Mouse (Mus musculus): Measurements from ENCODE around the gene Plekha3. TPM values are rescaled to one million over a fixed set of nuclear protein-coding genes. Genes with fewer than 3 reads are reported as not detected.

Plekha3 gene
- 20.6 and 21.7 TPM in 2 replicates for polyA plus RNA-seq (2012; rRNA removed; ENCODE audit: low replicate concordance)

DNA sequence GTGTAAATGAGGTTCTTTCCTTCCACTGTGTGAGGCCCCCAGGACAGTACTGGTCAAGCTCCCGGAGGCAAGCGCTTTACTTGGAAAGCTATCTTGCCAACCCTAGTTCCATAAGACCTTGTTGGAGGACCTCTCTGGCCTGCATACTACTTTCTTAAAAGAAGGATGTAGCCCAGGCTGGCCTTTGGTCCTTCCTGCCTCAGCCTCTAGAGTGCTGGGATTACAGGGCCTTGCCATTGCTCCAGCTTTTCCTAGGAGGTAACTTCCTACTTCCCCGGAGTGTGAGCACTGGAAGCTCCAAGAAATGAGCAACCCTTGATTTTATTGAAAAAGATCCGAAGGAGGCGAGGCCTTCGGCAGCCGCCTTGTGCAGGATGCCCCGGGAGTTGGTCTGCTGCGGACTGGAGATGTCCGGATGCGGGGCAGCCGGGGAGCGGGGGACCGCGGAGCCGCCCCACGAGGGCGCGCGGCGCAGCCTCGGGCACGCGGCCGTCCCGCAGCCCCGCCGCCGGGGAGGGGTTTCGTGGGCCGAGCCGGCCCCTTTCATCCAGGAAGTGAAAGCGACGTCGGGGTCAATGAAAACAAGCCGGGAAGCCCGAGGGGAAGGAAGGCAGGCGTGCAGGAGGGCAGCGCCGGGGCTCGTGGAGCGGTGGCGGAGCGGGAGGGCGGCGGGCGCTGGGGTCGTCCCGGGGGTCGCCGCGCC lies at the start of gene Plekha3:
TSS of gene Plekha3 (plus strand) at position 557 of the 703 bp plus-strand sequence.

DNA sequence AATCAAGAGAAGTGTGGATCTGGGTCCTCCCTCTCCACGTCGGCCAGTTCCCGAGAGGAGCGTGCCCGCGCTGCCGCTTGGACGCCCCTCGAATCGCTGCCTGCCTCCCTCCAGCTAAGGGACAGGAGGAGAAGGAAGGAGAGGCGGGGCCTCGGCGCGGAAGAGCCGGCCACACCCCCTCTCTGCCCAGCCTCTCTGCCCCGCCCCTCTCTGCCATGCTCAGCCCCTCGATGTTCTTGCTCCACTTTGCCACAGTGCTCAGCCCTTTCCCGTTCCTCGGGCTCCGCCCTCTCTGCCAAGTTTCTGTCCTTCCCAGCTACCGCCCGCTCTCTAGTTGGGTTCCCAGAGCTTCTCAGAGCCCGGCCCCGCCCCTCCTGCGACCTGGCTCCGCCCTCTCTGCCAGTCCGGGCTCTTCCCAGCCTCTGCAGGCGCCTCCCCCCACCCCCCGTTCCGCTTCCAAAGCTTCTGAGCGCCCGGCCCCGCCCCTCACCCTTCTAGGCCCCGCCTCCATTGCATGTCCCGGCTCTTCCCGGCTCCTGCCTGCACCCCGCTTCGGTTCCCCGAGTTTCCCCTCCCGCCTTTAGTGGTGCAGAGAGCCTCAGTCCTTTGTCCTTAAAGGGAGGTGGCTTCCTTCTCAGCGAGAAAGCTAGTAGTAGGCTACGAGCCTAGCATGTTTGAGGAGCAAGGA lies 27.1 kb upstream of the Plekha3 start, which contains the start of the genes Prkra and Pjvk:
TSS of gene Prkra (minus strand) at position 133 of the 688 bp plus-strand sequence.
TSS of gene Pjvk (plus strand) at position 594 of the 688 bp plus-strand sequence.

DNA sequence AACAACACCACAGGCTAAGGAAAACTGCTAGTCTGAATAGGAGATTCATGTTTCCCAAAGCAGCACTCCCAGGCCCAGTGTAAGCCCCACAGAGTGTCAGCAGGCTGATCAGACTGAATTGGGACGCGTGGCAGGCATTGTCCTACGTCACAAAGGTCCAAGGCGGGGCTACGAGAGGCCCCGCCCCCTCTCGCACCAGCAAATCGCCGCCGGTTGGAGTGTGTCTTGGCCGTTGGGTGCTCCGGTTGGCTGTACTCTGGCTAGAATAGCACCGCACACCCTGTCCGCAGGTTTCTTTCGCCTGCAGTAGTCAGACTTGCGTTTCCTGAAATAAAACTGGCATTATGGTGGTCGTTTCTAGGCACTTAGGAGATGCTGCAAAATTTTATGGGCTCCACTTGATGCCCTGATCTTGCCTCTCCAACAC lies 2.1 kb upstream of the Plekha3 start, which contains the start of gene Fkbp7:
TSS of gene Fkbp7 (minus strand) at position 151 of the 427 bp plus-strand sequence.

Other genes starting within 250 kb of the Plekha3 start
- 24.7 and 26.2 TPM in 2 replicates for gene Prkra, start 27.3 kb upstream of the Plekha3 start, polyA plus RNA-seq (2012; rRNA removed; ENCODE audit: low replicate concordance)
- gene Pjvk, start 26.8 kb upstream of the Plekha3 start, polyA plus RNA-seq (2012; rRNA removed; ENCODE audit: low replicate concordance): not detected in 2 replicates
- 11.5 and 15.8 TPM in 2 replicates for gene Fkbp7, start 2.2 kb upstream of the Plekha3 start, polyA plus RNA-seq (2012; rRNA removed; ENCODE audit: low replicate concordance)

Measured in subcutaneous adipose tissue, adult 2 months (tissue).